Mouse (Mus musculus): ENCODE measurements around the gene Phospho2. TPM values are rescaled to one million over a fixed set of nuclear protein-coding genes. Genes with fewer than 3 reads are reported as not detected.

The Phospho2 gene
- total and polyA plus RNA-seq, 3 experiments = 11.1 to 20.1 (median 14.4) TPM

DNA sequence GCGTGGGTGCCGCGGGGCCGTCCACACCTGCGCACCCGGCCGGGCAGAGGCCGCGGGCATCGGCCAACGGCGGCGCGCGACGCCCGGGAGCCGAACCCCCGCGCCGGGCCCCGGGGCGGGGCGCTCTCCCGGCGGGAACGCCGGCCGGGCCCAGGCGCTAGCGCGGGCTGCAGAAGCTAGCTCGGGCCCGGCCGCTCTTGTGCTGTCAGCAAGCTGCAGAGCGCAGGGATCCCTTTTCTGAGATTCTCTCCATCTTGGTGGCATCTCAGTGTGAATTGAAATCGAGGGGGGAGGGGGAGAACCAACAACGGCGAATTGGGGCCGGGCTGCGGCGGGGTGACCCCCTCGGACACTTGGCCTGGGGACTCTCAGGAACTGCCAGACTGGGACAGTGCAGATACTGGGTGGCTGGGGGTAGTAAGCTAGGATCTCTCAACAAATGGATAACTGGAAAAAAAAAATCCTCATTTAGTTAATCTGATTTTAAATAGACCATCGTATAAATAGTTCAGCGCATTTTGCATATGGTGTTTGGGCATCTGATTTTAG lies 33.8 kb downstream of the Phospho2 start:
- H3K4me3 ChIP-seq (replicated peaks in 1 of 3; ENCODE audit: low read depth in 2 of 3, low read length in 2 of 3, poor library complexity in 1 of 3) = peak overlapping the region; percentile 13 to 66 (median 38)
- no peak overlapping the region for H3K27ac ChIP-seq (ENCODE audit: insufficient read depth, low read depth)
- H3K27me3 ChIP-seq (replicated peaks) = peaks cover 6% of the 10 kb centered on the region
- peak overlapping the region; percentile 48 for H3K9ac ChIP-seq (ENCODE audit: insufficient read depth, low read depth)
- in situ Hi-C loops (cut with MboI; ENCODE audit: low pct_ligation_motif_present, low pct_unique_long_range_greater_than_20kb, low sequenced_read_pairs) (no loop called here), dilution Hi-C loops (cut with MboI; ENCODE audit: extremely low pct_ligation_motif_present, extremely low pct_unique_long_range_greater_than_20kb, low sequenced_read_pairs) (no loop called here)
- no peaks in the 10 kb centered on the region for H3K36me3 ChIP-seq (replicated peaks in 1 of 2; ENCODE audit: control insufficient read depth in 1 of 2, insufficient read depth in 1 of 2, low read length in 1 of 2)
- TF ChIP-seq USF1 (IDR thresholded peaks at IDR 0.05; ENCODE audit: low read depth, low read length) = no peak
- TF ChIP-seq ZNF384 (IDR thresholded peaks at IDR 0.05; ENCODE audit: low read depth, low read length) = no peak
- no peak for TF ChIP-seq RCOR1 (conservative IDR thresholded peaks at IDR 0.05; ENCODE audit: low read depth, low read length)
- no peak for TF ChIP-seq UBTF (IDR thresholded peaks at IDR 0.05; ENCODE audit: low read depth, low read length)
- no peak for TF ChIP-seq POLR2A (IDR thresholded peaks at IDR 0.05; ENCODE audit: low read depth, low read length)
- no peak for TF ChIP-seq EP300 (IDR thresholded peaks at IDR 0.05; ENCODE audit: low read length)
- TF ChIP-seq NELFE (IDR thresholded peaks at IDR 0.05; ENCODE audit: low read depth, low read length) = no peak
- TF ChIP-seq BHLHE40 (IDR thresholded peaks at IDR 0.05; ENCODE audit: low read depth, low read length) = no peak
- no peak for TF ChIP-seq GABPA (IDR thresholded peaks at IDR 0.05; ENCODE audit: insufficient replicate concordance, low read depth, low read length)
- TF ChIP-seq JUN (IDR thresholded peaks at IDR 0.05; ENCODE audit: insufficient read depth, low read depth, low read length) = no peak
- TF ChIP-seq SIN3A (IDR thresholded peaks at IDR 0.05; ENCODE audit: low read length) = no peak
- no peak for TF ChIP-seq MEF2A (IDR thresholded peaks at IDR 0.05; ENCODE audit: borderline replicate concordance, low read depth, low read length)
- TF ChIP-seq POLR2AphosphoS2 (IDR thresholded peaks at IDR 0.05; ENCODE audit: low read depth, low read length) = no peak
- no peak for DNase-seq (ENCODE audit: extremely low read depth)
- H3K4me1 ChIP-seq (ENCODE audit: control insufficient read depth in 1 of 2, insufficient read depth in 2 of 2) = peaks cover 0 to 2% of the 10 kb centered on the region in 2 experiments; a peak in 1 of 4 replicates
- H3K9me3 ChIP-seq (replicated peaks; ENCODE audit: low read length) = no peaks in the 10 kb centered on the region
- H3K79me2 ChIP-seq (replicated peaks; ENCODE audit: control insufficient read depth, extremely low read depth, insufficient read depth, poor library complexity, severe bottlenecking) = no peaks in the 10 kb centered on the region
- H3K4me2 ChIP-seq (ENCODE audit: insufficient read depth, low read depth, poor library complexity, severe bottlenecking) = peak overlapping the region; percentile 79

GRCm38 (mm10) chr2:69825898-69826297 lies 36.5 kb downstream of the Phospho2 start:
- Histone ChIP-seq H3K4me2 (ENCODE audit: insufficient read depth, low read depth, poor library complexity, severe bottlenecking) (no peak overlapping the region), H3K4me3 (replicated peaks in 1 of 3; ENCODE audit: low read depth in 2 of 3, low read length in 2 of 3, poor library complexity in 1 of 3) (no peak overlapping the region), H3K27me3 (replicated peaks) (peaks cover 6% of the 10 kb centered on the region), H3K79me2 (replicated peaks; ENCODE audit: control insufficient read depth, extremely low read depth, insufficient read depth, poor library complexity, severe bottlenecking) (no peaks in the 10 kb centered on the region), H3K4me1 (ENCODE audit: control insufficient read depth in 1 of 2, insufficient read depth in 2 of 2) (0 out of 4 replicates have a peak, but pooled peaks cover 0 to 2% of the 10 kb centered on the region in 2 experiments), H3K27ac (ENCODE audit: insufficient read depth, low read depth) (no peak overlapping the region), H3K9ac (ENCODE audit: insufficient read depth, low read depth) (no peak overlapping the region), H3K9me3 (replicated peaks; ENCODE audit: low read length) (no peaks in the 10 kb centered on the region), H3K36me3 (replicated peaks in 1 of 2; ENCODE audit: control insufficient read depth in 1 of 2, insufficient read depth in 1 of 2, low read length in 1 of 2) (no peaks in the 10 kb centered on the region)
- TF ChIP-seq RAD21 (IDR thresholded peaks at IDR 0.05; ENCODE audit: low read depth, low read length) = no peak
- no peak for TF ChIP-seq MAZ (IDR thresholded peaks at IDR 0.05; ENCODE audit: low read depth, low read length)
- TF ChIP-seq ETS1 (conservative IDR thresholded peaks at IDR 0.05; ENCODE audit: low read depth, low read length) = no peak
- TF ChIP-seq ZNF384 (IDR thresholded peaks at IDR 0.05; ENCODE audit: low read depth, low read length) = no peak
- no peak for TF ChIP-seq MYC (IDR thresholded peaks at IDR 0.05; ENCODE audit: low read depth, low read length)
- TF ChIP-seq ZKSCAN1 (IDR thresholded peaks at IDR 0.05; ENCODE audit: borderline replicate concordance, low read depth, low read length) = no peak
- no peak for TF ChIP-seq KAT2A (IDR thresholded peaks at IDR 0.05; ENCODE audit: insufficient replicate concordance, low read length)
- in situ Hi-C loops (cut with MboI; ENCODE audit: low pct_ligation_motif_present, low pct_unique_long_range_greater_than_20kb, low sequenced_read_pairs) = no loop called here
- DNase-seq (ENCODE audit: extremely low read depth) = no peak
- dilution Hi-C loops (cut with MboI; ENCODE audit: extremely low pct_ligation_motif_present, extremely low pct_unique_long_range_greater_than_20kb, low sequenced_read_pairs) = no loop called here

Data from CH12.LX (cell line).